Mouse (Mus musculus) MEL (cell line): ENCODE results near the gene Pld5.

Experiments
- CTCF ChIP-seq, 3 experiments: IDR thresholded peaks in 2 of 3; conservative IDR thresholded peaks in 1 of 3; 2 replicates each; pipeline ENCODE4 v1.5.1; 2011 to 2012; ENCODE audit warnings: low read length in 3 of 3, low read depth in 2 of 3, mild to moderate bottlenecking in 2 of 3, improper control_type of control experiment in 1 of 3, inconsistent platforms in 1 of 3, mixed read lengths in 1 of 3, moderate library complexity in 1 of 3; ENCODE audit not compliant: control insufficient read depth in 1 of 3, insufficient read depth in 1 of 3, poor library complexity in 1 of 3, severe bottlenecking in 1 of 3
- MAX ChIP-seq: IDR thresholded peaks from 2 replicates; pipeline ENCODE4 v1.6.1; 2011; ENCODE audit warnings: low read length, improper control_type of control experiment
- TAL1 ChIP-seq: IDR thresholded peaks from 2 replicates; pipeline ENCODE4 v1.6.1; 2012; ENCODE audit warnings: mild to moderate bottlenecking, inconsistent platforms, low read length, moderate library complexity, mixed read lengths
- USF2 ChIP-seq, 2 experiments: IDR thresholded peaks; 2 replicates each; pipeline ENCODE4 v1.6.1; 2011 to 2012; ENCODE audit warnings: improper control_type of control experiment in 2 of 2, low read length in 2 of 2, borderline replicate concordance in 1 of 2, inconsistent platforms in 1 of 2, low read depth in 1 of 2, mild to moderate bottlenecking in 1 of 2; ENCODE audit not compliant: insufficient read depth in 1 of 2

- no peak for TF ChIP-seq CTCF (IDR thresholded peaks at IDR 0.05 in 2 of 3, conservative IDR thresholded peaks at IDR 0.05 in 1 of 3; ENCODE audit: control insufficient read depth in 1 of 3, insufficient read depth in 1 of 3, low read depth in 2 of 3, low read length in 3 of 3, poor library complexity in 1 of 3, severe bottlenecking in 1 of 3)
- no peak for TF ChIP-seq MAX
- TF ChIP-seq USF2 (IDR thresholded peaks at IDR 0.05; ENCODE audit: borderline replicate concordance in 1 of 2, insufficient read depth in 1 of 2, low read depth in 1 of 2, low read length in 2 of 2) = no peak
- TF ChIP-seq TAL1 = no peak
Measured at GRCm38 (mm10) chr1:176011072-176011471, 264.0 kb downstream of the Pld5 start.
